Mouse (Mus musculus): ENCODE data around the gene Plet1.

The Plet1 gene

GRCm38 (mm10) chr9:50495405-50496150, 1.3 kb downstream of the Plet1 start:
- DNase-seq (ENCODE audit: low spot score in 2 of 2), result no peak

- no peak for DNase-seq (ENCODE audit: low spot score in 2 of 2)
Observed at GRCm38 (mm10) chr9:50496151-50496505, 1.8 kb downstream of the Plet1 start.

GRCm38 (mm10) chr9:50496546-50496945, 2.2 kb downstream of the Plet1 start:
- DNase-seq (ENCODE audit: low spot score in 2 of 2), result no peak

GRCm38 (mm10) chr9:50497076-50497475, 2.8 kb downstream of the Plet1 start:
- DNase-seq (ENCODE audit: low spot score in 2 of 2), result no peak

- no peak for DNase-seq (ENCODE audit: low spot score in 2 of 2)
Observed at GRCm38 (mm10) chr9:50497536-50497935, 3.2 kb downstream of the Plet1 start.

- no peak for DNase-seq (ENCODE audit: low spot score in 2 of 2)
Observed at GRCm38 (mm10) chr9:50498815-50499214, 4.5 kb downstream of the Plet1 start.

GRCm38 (mm10) chr9:50499781-50500180, 5.5 kb downstream of the Plet1 start:
- DNase-seq (ENCODE audit: low spot score in 2 of 2), result no peak

- no peak for DNase-seq (ENCODE audit: low spot score in 2 of 2)
Observed at GRCm38 (mm10) chr9:50500467-50500973, 6.2 kb downstream of the Plet1 start.

GRCm38 (mm10) chr9:50500974-50501501, 6.7 kb downstream of the Plet1 start:
- no peak for DNase-seq (ENCODE audit: low spot score in 2 of 2)

GRCm38 (mm10) chr9:50502949-50503348, 8.6 kb downstream of the Plet1 start:
- DNase-seq (ENCODE audit: low spot score in 2 of 2), result no peak

GRCm38 (mm10) chr9:50505405-50505804, 11.1 kb downstream of the Plet1 start:
- DNase-seq (ENCODE audit: low spot score in 2 of 2), result no peak

GRCm38 (mm10) chr9:50507570-50507969, 13.2 kb downstream of the Plet1 start:
- DNase-seq (ENCODE audit: low spot score in 2 of 2), result no peak

- no peak for DNase-seq (ENCODE audit: low spot score in 2 of 2)
Observed at GRCm38 (mm10) chr9:50515462-50515861, 21.1 kb downstream of the Plet1 start.

GRCm38 (mm10) chr9:50518781-50519180, 24.5 kb downstream of the Plet1 start:
- no peak for DNase-seq (ENCODE audit: low spot score in 2 of 2)

GRCm38 (mm10) chr9:50520748-50521147, 26.4 kb downstream of the Plet1 start:
- no peak for DNase-seq (ENCODE audit: low spot score in 2 of 2)

- no peak for DNase-seq (ENCODE audit: low spot score in 2 of 2)
Observed at GRCm38 (mm10) chr9:50521562-50521961, 27.2 kb downstream of the Plet1 start.

- no peak for DNase-seq (ENCODE audit: low spot score in 2 of 2)
Observed at GRCm38 (mm10) chr9:50522574-50522973, 28.2 kb downstream of the Plet1 start.

GRCm38 (mm10) chr9:50524936-50525335, 30.6 kb downstream of the Plet1 start:
- no peak for DNase-seq (ENCODE audit: low spot score in 2 of 2)

- DNase-seq (ENCODE audit: low spot score in 2 of 2), result no peak
Observed at GRCm38 (mm10) chr9:50525585-50525984, 31.3 kb downstream of the Plet1 start.

GRCm38 (mm10) chr9:50527860-50528259, 33.5 kb downstream of the Plet1 start:
- DNase-seq (ENCODE audit: low spot score in 2 of 2), result peak in 1 of 2 experiments; percentile 7

- peak; percentile 92 to 95 for DNase-seq (ENCODE audit: low spot score in 2 of 2)
Observed at GRCm38 (mm10) chr9:50528293-50528892, 34.1 kb downstream of the Plet1 start, which contains the start of gene Pts. TSS of gene Pts (minus strand) at chr9:50528724.

GRCm38 (mm10) chr9:50530890-50531289, 36.6 kb downstream of the Plet1 start:
- DNase-seq (ENCODE audit: low spot score in 2 of 2), result peak in 1 of 2 experiments; percentile 10

GRCm38 (mm10) chr9:50533328-50533727, 39.0 kb downstream of the Plet1 start:
- DNase-seq (ENCODE audit: low spot score in 2 of 2), result no peak

All from frontal cortex, postnatal 14 days (tissue).